Mouse (Mus musculus) gastrocnemius, postnatal 14 days (tissue): Measurements from ENCODE around the gene Gm6793. TPM values are rescaled to one million over a fixed set of nuclear protein-coding genes. Genes with fewer than 3 reads are reported as not detected.

ENCODE experiments used
- DNase-seq: peaks from one replicate; pipeline ENCODE4 v3.0.0; 2021; ENCODE audit warnings: mixed read lengths
- intact Hi-C: fragments of 180-260 bp; cut with DNase I; formaldehyde crosslinking; loops from one replicate; pipeline ENCODE4 v1.15.1; 2025; ENCODE audit warnings: low total_unique reads
- long read RNA-seq, 2 experiments: library from polyadenylated mRNA; stranded (forward); transcript quantifications; one replicate each; pipeline ENCODE4 v2.0.0; 2021
- total RNA-seq, 2 experiments: library from RNA; stranded (reverse); gene quantifications; 2 replicates each; pipeline ENCODE4 v1.2.3; 2021

Gm6793 gene
- total RNA-seq, result not detected
- long read RNA-seq, experiment 1, result 0 reads
- long read RNA-seq, experiment 2, result 0 reads

DNA sequence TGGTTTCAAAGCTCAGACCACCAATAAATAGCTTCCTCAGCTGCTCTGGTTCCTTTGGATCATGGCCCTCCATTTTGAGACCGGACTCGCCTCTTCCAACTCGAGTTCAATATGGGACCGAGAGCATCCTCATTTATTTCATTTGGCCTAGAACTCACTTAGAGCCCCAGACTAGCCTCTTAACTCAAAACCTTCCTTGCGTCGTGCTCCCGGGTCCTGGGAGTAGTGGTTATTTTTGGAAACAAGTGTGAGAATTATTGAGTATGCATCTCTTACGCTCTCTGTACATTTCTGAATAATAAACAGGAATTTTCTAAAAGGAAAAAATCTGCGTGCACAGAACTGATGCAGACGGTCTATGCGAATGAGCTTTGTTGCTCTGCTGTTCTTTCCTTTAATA, at the start of gene Gm6793:
Gm6793 (minus strand) TSS at position 101 of the 400 bp plus-strand sequence.
- DNase-seq, result no peak
- intact Hi-C loops, result no loop called here

DNA sequence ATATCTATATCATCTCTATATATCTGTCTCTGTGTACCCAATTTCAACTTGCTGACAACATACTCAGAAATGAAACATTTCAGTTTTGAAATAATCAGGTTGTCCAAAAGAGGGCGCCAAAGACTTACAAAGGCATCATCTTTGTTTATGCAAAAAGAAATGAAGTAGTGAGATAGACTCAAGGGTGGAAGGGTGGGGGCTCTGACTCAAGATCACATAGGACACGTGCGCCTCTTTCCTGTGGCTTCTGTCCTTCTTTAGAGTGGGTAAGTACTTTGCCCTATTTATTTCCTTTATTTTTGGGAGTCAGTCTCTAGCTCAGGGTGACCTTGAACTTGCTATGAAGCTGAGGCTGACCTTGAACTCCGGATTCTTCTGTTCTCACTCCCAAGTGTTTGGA, 46.5 kb upstream of the Gm6793 start:
- DNase-seq, result no peak
- intact Hi-C loops, result loop anchor here (5.0 kb wide), 1 partner anchor 911 kb away; no protein-coding TSS in a partner anchor

DNA sequence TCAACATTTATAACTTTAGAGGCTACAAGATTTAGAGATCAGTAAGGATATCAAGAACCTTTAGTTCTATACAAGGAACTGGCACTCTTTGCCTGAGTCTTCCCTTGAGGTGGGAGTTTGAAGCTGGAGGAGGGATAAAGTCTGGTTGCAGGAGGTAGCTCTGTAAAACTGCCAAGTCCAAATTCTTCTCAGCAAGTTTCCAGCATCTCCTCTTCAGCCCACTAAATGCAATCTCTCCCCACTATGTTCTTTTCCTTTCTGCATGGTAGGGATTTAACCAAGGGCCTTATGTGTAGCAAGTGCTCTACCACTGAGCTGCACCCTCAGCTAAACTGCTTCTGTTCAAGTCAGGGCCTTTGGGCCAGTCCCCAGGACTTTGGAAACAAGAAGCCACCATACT, 39.6 kb upstream of the Gm6793 start:
- no peak for DNase-seq
- intact Hi-C loops, result no loop called here

DNA sequence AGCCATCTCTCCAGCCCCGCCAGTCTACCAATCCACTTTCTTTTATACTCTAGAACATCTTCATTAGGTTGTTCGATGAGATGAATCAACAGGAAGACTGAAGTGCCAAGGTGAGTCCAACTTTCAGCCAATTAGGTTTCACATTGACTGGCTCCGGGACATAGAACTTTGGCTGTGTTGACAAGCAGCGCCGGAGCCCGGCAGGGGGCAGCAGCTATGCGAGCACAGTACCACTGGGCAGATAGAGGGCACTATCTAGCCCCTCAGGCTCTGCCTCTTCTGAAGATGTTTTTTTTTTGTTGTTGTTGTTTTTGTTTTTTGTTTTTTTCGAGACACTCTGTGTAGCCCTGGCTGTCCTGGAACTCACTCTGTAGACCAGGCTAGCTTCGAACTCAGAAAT, 36.7 kb upstream of the Gm6793 start:
- no peak for DNase-seq
- intact Hi-C loops, result no loop called here

DNA sequence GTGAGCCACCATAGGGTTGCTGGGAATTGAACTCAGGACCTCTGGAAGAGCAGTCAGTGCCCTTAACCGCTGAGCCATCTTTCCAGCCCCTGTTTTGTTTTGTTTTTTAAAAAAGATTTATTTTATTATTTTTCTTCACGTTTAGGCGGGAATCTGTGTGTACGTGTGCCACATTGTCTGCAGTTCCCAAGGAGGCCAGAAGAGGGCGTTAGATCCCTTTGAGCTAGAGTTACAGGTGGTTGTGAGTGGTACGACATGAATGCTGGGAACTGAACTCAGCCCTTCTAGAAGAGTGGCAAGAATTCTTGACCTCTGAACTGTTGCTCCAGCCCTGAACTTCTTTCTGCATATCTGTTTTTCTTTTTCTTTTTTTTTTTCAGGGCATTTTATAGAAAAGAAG, 35.1 kb upstream of the Gm6793 start:
- no peak for DNase-seq
- intact Hi-C loops, result no loop called here

DNA sequence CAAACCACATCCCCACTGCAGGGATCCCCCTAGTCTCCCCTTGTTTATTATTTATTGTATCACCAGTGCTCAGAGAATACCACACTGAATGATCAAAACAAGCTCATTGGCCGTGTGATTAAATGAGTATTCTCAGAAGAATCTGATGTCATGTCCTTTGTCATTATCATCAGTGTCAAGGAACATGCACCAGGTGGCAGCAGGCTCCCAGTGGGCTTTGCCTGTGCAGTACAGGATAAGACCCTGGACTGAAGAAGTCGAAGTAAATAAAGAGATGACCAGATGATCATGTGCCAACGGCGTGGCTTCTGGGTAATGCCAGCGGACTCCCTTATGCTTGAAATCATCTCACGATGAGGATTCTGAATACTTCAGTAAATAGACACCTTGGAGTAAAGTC, 33.5 kb upstream of the Gm6793 start:
- intact Hi-C loops, result no loop called here
- DNase-seq, result no peak

GRCm38 (mm10) chr8:112045896-112046295, 31.1 kb upstream of the Gm6793 start:
- intact Hi-C loops, result no loop called here
- DNase-seq, result peak; percentile 63

DNA sequence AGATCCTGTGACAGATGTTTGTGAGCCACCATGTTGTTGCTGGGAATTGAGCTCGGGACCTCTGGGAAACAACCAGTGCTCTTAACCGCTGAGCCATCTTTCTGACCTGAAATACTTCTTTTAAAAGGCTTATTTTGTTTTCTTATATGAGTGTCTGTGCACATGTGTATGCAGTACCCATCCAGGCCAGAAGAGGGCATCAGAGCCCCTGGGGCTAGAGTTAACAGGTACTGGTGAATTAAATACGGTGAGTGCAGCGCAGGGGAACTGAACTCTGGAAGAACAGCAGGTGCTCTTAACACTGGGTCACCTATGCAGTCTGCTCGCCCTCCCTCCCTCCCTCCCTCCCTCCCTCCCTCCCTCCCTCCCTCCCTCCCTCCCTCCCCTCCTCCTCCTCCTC, 30.3 kb upstream of the Gm6793 start:
- intact Hi-C loops, result no loop called here
- DNase-seq, result no peak

DNA sequence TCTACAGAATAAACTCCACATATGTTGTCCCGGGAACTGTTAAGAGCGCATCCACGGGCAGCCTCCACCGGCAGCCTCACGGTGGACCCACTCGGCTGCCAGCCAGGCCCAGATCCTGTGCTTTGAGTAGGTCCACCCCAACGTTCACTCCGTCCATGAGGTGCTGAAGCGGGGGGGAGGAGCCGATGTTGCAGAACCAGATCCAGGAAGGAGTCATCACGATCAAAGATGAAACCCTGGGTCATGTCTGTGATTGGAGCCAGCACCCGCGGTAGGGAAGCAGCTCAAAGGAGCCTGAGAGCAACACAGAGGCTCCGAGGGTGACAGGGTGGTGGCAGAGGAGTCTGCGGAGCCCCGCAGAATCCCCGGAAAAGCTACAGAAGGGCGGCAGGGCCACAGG, 22.7 kb upstream of the Gm6793 start:
- no peak for DNase-seq
- intact Hi-C loops, result no loop called here

DNA sequence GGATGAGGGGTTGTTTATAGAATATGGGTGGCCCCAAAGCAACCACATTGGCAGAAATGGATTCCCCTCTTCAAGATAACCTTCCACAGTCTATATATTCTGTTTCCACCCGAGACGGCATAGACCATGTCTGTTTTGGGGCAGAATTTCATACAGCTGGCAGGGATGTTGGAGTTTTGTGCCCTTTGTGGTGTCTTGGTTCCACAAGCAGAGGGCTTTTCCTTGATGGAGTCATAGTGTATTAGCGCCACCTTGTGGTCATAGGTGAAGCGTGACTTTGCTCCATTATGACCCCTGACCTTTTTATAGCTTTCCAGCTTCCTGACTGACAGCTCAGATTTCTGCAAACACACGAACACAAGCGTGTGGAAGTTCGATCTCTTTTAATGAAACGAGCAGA, 19.8 kb upstream of the Gm6793 start:
- no peak for DNase-seq
- intact Hi-C loops, result no loop called here

GRCm38 (mm10) chr8:112033071-112033470, 18.2 kb upstream of the Gm6793 start:
- no peak for DNase-seq
- intact Hi-C loops, result no loop called here

DNA sequence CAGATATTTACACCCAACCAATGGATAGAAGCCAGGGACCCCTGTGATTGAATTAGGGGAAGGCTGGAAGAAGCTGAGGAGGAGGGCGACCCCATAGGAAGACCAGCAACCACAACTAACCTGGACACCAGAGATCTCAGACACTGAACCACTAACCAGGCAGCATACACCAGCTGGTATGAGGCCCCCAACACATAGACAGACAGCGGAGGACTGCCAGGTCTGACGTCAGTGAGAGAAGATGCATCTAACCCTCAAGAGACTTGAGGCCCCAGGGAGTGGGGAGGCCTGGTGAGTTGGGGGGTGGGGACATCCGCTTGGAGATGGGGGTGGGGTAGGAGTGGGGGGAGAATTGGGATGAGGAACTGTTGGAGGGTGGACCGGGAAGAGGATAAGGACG, 15.8 kb upstream of the Gm6793 start:
- no peak for DNase-seq
- intact Hi-C loops, result no loop called here

DNA sequence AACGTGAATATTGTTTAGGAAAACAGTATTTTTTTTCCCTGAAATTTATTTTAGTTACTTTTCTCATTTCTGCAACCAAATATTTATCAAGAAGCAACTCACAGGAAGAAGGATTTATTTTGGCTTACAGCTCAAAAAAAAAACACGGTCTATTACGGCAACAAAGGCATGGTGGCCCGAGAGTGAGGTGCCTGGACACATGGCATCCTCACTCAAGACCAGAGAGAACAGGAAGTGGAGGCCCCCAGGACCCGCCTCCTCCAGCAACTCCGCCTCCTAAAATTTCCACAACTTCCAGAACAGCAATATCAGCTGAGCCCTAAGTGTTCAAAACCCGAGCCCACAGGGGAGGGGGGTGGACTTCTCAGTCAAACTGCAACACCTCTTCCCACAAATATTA, 14.6 kb upstream of the Gm6793 start:
- intact Hi-C loops, result no loop called here
- DNase-seq, result no peak

DNA sequence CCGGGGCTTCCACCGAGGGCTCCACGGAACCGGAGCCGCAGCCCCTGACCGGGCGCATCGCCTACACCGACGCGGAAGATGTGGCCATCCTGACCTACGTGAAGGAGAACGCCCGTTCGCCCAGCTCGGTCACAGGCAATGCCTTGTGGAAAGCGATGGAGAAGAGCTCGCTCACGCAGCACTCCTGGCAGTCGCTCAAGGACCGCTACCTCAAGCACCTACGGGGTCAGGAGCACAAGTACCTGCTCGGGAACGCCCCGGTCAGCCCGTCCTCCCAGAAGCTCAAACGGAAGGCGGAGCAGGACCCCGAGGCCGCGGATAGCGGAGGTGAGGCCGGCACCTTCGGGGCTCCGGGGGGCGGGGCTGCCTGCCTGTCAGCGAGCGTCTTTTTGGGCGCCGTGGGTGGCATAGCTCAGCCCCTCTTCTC, 3.0 kb downstream of the Gm6793 start:
- intact Hi-C loops, result no loop called here

DNA sequence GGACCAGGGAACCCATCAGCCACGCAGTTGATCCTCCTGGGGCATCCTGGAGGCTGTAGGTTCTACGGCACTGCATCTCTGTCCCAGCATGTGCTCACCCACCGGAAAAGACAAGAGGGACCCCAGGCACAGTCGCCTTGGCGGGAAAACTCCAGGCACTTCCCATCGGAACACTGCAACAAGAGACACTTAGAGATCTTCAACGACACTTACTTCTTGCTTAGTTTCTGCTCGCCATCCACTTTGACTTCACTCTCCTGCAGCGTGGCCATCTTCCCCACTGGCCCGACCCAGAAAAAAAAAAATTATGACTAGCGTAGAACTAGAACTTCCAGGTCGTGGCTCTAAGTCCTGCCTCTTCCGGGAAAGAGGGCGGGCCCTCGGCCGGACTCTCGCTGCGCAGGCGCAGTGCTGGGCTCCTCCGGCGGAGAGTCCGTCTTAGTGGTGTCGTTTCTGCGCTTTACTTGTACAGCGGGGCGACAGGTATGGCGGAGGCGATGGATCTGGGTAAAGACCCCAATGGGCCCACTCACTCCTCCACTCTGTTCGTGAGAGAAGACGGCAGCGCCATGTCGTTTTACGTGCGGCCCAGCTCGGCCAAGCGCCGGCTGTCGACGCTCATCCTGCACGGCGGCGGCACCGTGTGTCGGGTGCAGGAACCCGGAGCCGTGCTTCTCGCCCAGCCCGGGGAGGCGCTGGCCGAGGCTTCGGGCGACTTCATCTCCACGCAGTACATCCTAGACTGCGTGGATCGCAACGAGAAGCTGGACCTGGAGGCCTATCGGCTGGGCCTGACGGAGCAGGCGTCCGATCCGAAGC, 3.6 kb downstream of the Gm6793 start, which contains the start of the genes Kars and Terf2ip:
Kars (minus strand) TSS at position 327 of the 819 bp plus-strand sequence.
Terf2ip (plus strand) TSS at position 402 of the 819 bp plus-strand sequence.
- peak; percentile 94 for DNase-seq
- intact Hi-C loops, result no loop called here

More for the DNA sequence above, 3.0 kb downstream of the Gm6793 start:
- peak; percentile 39 for DNase-seq

DNA sequence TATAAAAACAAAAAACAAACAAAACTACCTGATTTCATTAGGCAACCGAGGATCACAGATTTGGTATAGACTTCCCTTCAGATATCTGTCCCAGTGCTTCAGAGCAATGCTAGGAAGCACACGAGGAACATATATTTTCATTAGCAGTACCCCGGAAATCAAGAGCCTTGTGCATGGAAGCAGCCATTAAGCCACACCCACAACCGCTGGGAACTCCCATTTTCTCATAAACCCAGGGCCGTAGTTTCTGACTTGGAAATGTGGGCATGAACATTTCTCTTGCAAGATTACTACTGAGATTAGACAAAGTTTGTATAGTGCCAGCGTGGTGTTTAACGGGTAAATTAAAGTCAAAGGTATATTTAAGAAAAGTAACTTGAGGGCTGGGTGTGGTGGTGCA, 5.3 kb downstream of the Gm6793 start:
- intact Hi-C loops, result no loop called here
- DNase-seq, result no peak

GRCm38 (mm10) chr8:112007669-112008068, 7.2 kb downstream of the Gm6793 start:
- intact Hi-C loops, result no loop called here
- no peak for DNase-seq

DNA sequence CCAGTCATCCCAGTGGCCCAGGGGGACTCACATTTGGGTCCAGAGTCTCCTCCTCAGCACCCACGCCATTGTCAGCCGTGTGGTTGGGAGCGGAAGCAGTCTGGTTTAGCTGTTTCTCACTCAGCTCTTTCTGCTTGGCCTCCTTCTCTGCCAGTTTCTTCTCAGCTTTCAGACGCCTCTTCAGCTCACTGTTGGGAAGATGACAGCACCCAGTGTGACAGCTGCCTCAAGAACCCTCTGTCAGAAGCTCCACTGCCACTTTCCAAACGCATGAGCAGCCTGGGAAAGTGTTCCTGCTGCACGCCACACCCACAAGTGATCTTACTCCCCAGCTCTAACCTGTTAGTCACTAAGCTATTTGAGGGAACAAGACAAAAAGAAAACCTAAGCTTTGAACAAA, 9.2 kb downstream of the Gm6793 start:
- DNase-seq, result no peak

DNA sequence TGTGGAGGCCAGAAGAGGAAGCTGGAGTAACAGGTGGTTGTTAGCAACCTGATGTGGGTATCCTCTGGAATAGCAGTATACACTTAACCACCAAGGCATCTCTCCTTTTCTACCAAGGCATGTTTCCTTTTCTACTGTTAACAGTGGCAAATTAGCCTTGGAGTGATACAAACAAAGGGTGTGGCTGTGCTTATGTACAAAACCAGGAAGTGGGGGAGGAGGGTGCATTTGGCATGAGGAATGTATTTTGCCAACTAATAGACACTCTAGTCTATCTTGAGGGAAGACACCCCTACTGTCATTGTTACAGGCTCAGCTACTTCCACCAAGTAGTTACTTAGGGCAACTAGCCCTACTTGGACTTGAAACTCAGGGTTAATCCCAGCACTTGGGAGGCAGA, 10.1 kb downstream of the Gm6793 start:
- intact Hi-C loops, result no loop called here
- DNase-seq, result no peak

More for the DNA sequence above, 9.2 kb downstream of the Gm6793 start:
- intact Hi-C loops, result no loop called here

DNA sequence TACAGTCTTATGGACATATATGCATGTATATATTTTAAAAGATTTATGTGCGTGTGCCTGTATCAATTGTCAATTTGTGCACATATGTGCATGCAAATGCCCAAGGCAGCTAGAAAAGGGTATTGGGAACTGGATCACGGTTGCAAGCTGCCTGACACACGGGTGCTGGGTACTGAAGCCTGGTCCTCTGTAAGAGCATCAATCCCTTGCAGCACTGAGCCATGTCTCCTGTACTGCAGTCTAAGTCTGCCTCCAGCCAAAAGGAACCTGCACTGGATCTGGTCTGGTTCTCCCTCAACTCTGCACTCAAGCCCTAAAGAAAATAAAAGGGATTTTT, 22.2 kb downstream of the Gm6793 start:
- DNase-seq, result no peak
- intact Hi-C loops, result no loop called here

DNA sequence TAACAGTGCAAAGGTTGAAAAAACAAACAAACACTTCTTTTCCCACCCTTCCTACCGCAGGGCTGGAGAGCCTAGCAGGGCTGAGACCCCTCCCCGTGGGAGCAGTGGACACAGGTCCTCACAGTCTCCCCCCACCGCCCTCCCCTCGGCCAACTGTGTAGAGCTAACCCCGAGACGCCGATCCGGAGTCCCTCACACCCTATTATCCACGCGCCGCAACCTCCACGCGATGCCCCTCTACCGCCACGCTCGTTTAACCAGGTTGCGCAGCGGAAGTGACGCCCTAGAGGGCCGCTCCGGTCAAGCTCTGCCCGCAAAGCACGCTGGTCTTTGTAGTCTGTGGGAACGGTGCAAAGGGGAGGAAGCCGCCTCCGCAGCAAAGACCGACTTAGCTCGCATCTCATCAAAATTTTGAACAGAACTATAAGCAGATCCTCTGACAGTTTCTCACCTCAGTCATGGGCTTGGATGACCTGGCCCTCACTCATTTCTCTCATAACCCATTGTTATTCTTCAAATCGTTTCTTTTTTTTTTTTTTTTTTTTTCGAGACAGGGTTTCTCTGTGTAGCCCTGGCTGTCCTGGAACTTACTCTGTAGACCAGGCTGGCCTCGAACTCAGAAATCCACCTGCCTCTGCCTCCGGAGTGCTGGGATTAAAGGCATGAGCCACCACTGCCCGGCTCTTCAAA, 22.7 kb downstream of the Gm6793 start, which contains the start of gene Adat1:
Adat1 (minus strand) TSS at position 290 of the 690 bp plus-strand sequence.
- DNase-seq, result peak; percentile 86
- intact Hi-C loops, result no loop called here
